Mouse (Mus musculus) stomach, postnatal 0 days (tissue): ENCODE measurements around the gene Qpct. TPM values are rescaled to one million over a fixed set of nuclear protein-coding genes. Genes with fewer than 3 reads are reported as not detected.

Experiments used
- ATAC-seq: fragments of 200-750 bp; cut with Nextera tagmentation; 2 replicates; pipeline ENCODE4 v1.8.0; 2017; ENCODE audit not compliant: low FRiP score, low TSS enrichment
- DNase-seq: peaks from one replicate; pipeline ENCODE4 v3.0.0-alpha.2; 2016; ENCODE audit warnings: low spot score
- H3K27ac ChIP-seq: fragments of 300-500 bp; sonication (generic); replicated peaks from 2 replicates; pipeline ENCODE4 v1.5.1; 2014; ENCODE audit warnings: mild to moderate bottlenecking, control low read depth
- H3K27me3 ChIP-seq: fragments of 300-500 bp; sonication (generic); 2 replicates; pipeline ENCODE4 v1.6.1; 2014; ENCODE audit warnings: low read length; ENCODE audit not compliant: control insufficient read depth, insufficient read depth
- H3K36me3 ChIP-seq: fragments of 300-500 bp; sonication (generic); 2 replicates; pipeline ENCODE4 v1.6.1; 2014; ENCODE audit warnings: low read length, mixed read lengths; ENCODE audit not compliant: control insufficient read depth, insufficient read depth
- H3K4me1 ChIP-seq: fragments of 300-500 bp; sonication (generic); replicated peaks from 2 replicates; pipeline ENCODE4 v1.6.1; 2014; ENCODE audit warnings: antibody characterized with exemption; ENCODE audit not compliant: control insufficient read depth, insufficient read depth
- H3K4me2 ChIP-seq: fragments of 300-500 bp; sonication (generic); replicated peaks from 2 replicates; pipeline ENCODE4 v1.6.1; 2014; ENCODE audit warnings: low read depth, mild to moderate bottlenecking, control low read depth, moderate library complexity
- H3K4me3 ChIP-seq: fragments of 300-500 bp; sonication (generic); 2 replicates; pipeline ENCODE4 v1.5.1; 2014; ENCODE audit warnings: low read depth, low read length, control low read depth
- H3K9ac ChIP-seq: fragments of 300-500 bp; sonication (generic); 2 replicates; pipeline ENCODE4 v1.6.1; 2014; ENCODE audit warnings: mild to moderate bottlenecking, low read length, control low read depth, mixed read lengths
- H3K9me3 ChIP-seq: fragments of 300-500 bp; sonication (generic); 2 replicates; pipeline ENCODE4 v1.6.1; 2016; ENCODE audit warnings: low read length; ENCODE audit not compliant: control insufficient read depth
- CTCF ChIP-seq: IDR thresholded peaks from 2 replicates; pipeline ENCODE4 v1.5.1; 2016; ENCODE audit warnings: antibody characterized with exemption, low read depth, mild to moderate bottlenecking, moderate library complexity
- EP300 ChIP-seq: optimal IDR thresholded peaks from 2 replicates; pipeline ENCODE3; 2016; ENCODE audit warnings: antibody characterized with exemption
- WGBS: fragments of 180-500 bp; shearing (Covaris S2); extraction: QIAGEN DNeasy Blood & Tissue Kit; methylation state at CpG from one replicate; pipeline ENCODE4 v1.1.7; 2014; 5-methylcytosine and 5-hydroxymethylcytosine counted together
- polyA plus RNA-seq: library from polyadenylated mRNA; unstranded; fragments of >200 nt; fragmentation: Nextera tagmentation; extraction: Ambion mirVana; gene quantifications from 2 replicates; pipeline ENCODE4 v1.2.1, GENCODE M21; 2015

Gene Qpct
- polyA plus RNA-seq = 23.6 and 23.7 TPM in 2 replicates

- peak within 1 kb of the TSS; percentile 57 for H3K4me3 ChIP-seq
- H3K4me2 ChIP-seq = peak within 1 kb of the TSS; percentile 98
- H3K9ac ChIP-seq = peak within 1 kb of the TSS; percentile 55
- 0 out of 2 replicates have a peak, but pooled peaks cover 2% of the 10 kb centered on the region for H3K27me3 ChIP-seq
- H3K4me1 ChIP-seq = peaks cover 2% of the 10 kb centered on the region; the same call in 1 of the 2 replicates
- TF ChIP-seq EP300 = no peak
- WGBS = 71% methylated on average over 4 of the region's 4 CpGs
- DNase-seq (no peak), ATAC-seq (no peak)
- H3K27ac ChIP-seq = no peak within 1 kb of the TSS
- H3K9me3 ChIP-seq = no peaks in the 10 kb centered on the region
- H3K36me3 ChIP-seq = no peaks in the 10 kb centered on the region
Observed at GRCm38 (mm10) chr17:79051606-79052005, at the start of gene Qpct. TSS of gene Qpct (plus strand) at chr17:79051906.

DNA sequence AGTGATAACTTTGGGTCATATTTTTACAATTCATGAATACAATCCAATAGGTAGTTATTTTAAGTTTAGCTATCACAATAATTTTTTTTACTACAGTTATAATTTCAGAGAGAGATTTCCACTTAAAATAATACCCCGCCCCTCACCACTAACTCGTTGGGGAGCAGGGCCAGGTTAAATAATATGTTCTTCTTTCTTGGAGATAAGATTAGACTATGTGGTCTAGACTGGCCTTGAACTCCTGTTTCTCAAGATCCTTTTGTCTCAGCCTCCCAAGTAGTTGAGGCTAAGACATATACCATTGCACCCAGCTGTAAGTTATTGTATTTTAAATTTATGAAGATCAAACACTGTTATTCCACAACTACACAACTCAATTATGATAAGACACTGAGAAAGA lies 38.1 kb upstream of the Qpct start:
- Histone ChIP-seq H3K4me3 (no peak overlapping the region), H3K27ac (no peak overlapping the region), H3K9ac (no peak overlapping the region), H3K27me3 (no peaks in the 10 kb centered on the region), H3K9me3 (no peaks in the 10 kb centered on the region), H3K4me1 (no peaks in the 10 kb centered on the region), H3K4me2 (no peak overlapping the region), H3K36me3 (peaks cover 7% of the 10 kb centered on the region; the same call in 1 of the 2 replicates)
- TF ChIP-seq CTCF (no peak), EP300 (no peak)
- no peak for DNase-seq
- no peak for ATAC-seq
- WGBS = 73% methylated on average over 2 of the region's 2 CpGs

DNA sequence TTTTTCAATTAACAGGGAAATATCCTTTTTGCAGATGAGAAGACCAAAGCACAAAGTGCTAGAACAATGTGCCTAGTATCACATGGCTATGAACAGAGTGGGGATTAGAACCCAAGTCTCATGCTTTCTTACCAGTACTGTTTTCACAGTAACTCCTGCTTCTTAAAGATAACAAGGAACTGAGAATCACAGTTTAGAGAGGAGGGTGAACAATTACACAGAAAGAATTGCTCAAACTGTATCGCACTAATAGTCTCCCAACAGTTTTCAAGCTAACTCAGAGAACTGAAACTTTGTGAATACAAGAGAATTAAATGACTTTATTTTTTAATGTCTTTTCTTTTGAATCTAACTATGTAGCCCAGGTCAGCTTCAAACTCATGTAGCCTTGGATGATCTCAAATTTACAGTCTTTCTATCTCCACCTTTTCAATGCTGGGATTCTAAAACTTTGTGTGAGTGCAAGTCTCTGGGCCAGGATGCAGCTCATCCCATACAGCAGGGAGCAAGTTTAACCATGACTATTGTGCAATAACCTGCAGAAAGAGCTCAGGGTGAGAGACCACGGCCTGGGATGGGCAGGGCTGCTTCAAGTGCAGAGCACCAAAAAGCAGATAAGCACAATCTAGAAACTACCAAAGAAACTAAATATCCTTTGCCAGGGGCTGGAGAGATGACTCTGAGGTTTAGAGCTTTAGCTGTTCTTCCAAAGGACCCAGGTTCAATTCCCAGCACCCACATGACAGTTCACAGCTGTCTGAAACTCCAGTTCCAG lies 36.6 kb upstream of the Qpct start:
- DNase-seq (no peak), ATAC-seq (no peak)
- H3K4me2 ChIP-seq = no peak overlapping the region
- TF ChIP-seq CTCF (no peak), EP300 (no peak)
- H3K27me3 ChIP-seq = no peaks in the 10 kb centered on the region
- no peaks in the 10 kb centered on the region for H3K4me1 ChIP-seq
- WGBS = 74% methylated on average over 2 of the region's 2 CpGs
- no peak overlapping the region for H3K27ac ChIP-seq
- H3K36me3 ChIP-seq = peaks cover 5% of the 10 kb centered on the region; the same call in 1 of the 2 replicates
- no peak overlapping the region for H3K4me3 ChIP-seq
- no peak overlapping the region for H3K9ac ChIP-seq
- no peaks in the 10 kb centered on the region for H3K9me3 ChIP-seq

GRCm38 (mm10) chr17:79015831-79016230 lies 35.9 kb upstream of the Qpct start:
- no peaks in the 10 kb centered on the region for H3K27me3 ChIP-seq
- DNase-seq (no peak), ATAC-seq (no peak)
- TF ChIP-seq CTCF = no peak
- no peak for TF ChIP-seq EP300
- H3K4me1 ChIP-seq = no peaks in the 10 kb centered on the region
- H3K4me2 ChIP-seq = no peak overlapping the region
- H3K4me3 ChIP-seq = no peak overlapping the region
- H3K9me3 ChIP-seq = no peaks in the 10 kb centered on the region
- no peak overlapping the region for H3K27ac ChIP-seq
- H3K9ac ChIP-seq = no peak overlapping the region
- WGBS = 69% methylated on average over 10 of the region's 10 CpGs
- H3K36me3 ChIP-seq = peaks cover 5% of the 10 kb centered on the region; the same call in 1 of the 2 replicates

- DNase-seq (no peak), ATAC-seq (no peak)
- H3K4me2 ChIP-seq = peak overlapping the region; percentile 27
- H3K27me3 ChIP-seq = no peaks in the 10 kb centered on the region
- WGBS = 29% methylated on average over 9 of the region's 9 CpGs
- H3K9ac ChIP-seq = no peak overlapping the region
- H3K4me3 ChIP-seq = no peak overlapping the region
- H3K27ac ChIP-seq = no peak overlapping the region
- H3K4me1 ChIP-seq = no peaks in the 10 kb centered on the region
- H3K36me3 ChIP-seq = no peaks in the 10 kb centered on the region
- H3K9me3 ChIP-seq = no peaks in the 10 kb centered on the region
- TF ChIP-seq EP300 = no peak
- no peak for TF ChIP-seq CTCF
Observed at GRCm38 (mm10) chr17:79018422-79018821, 33.3 kb upstream of the Qpct start.

- no peak for TF ChIP-seq EP300
- no peak for TF ChIP-seq CTCF
- no peak for DNase-seq
- peak overlapping the region; percentile 87 for H3K9ac ChIP-seq
- peak overlapping the region; percentile 91 for H3K27ac ChIP-seq
- H3K9me3 ChIP-seq = no peaks in the 10 kb centered on the region
- no peaks in the 10 kb centered on the region for H3K27me3 ChIP-seq
- peak overlapping the region; percentile 93 for H3K4me2 ChIP-seq
- WGBS = under 1% methylated on average over 18 of the region's 18 CpGs
- no peaks in the 10 kb centered on the region for H3K4me1 ChIP-seq
- no peak for ATAC-seq
- H3K36me3 ChIP-seq = no peaks in the 10 kb centered on the region
- peak overlapping the region; percentile 79 for H3K4me3 ChIP-seq
Observed at GRCm38 (mm10) chr17:79019726-79020207, 31.9 kb upstream of the Qpct start.
